Mouse (Mus musculus) testis, adult 2 months (tissue): ENCODE data around the gene Plekhg3. TPM values are rescaled to one million over a fixed set of nuclear protein-coding genes. Genes with fewer than 3 reads are reported as not detected.

Source experiments
- H3K27ac ChIP-seq: fragments of 200-500 bp; 2 replicates; pipeline ENCODE4 v1.5.1; 2012; ENCODE audit warnings: low read depth, low read length; ENCODE audit not compliant: control insufficient read depth, insufficient read depth
- H3K27me3 ChIP-seq: fragments of 200-500 bp; 2 replicates; pipeline ENCODE4 v1.6.1; 2012; ENCODE audit warnings: mild to moderate bottlenecking, low read length, moderate library complexity; ENCODE audit not compliant: control insufficient read depth, insufficient read depth
- H3K36me3 ChIP-seq: fragments of 200-500 bp; 2 replicates; pipeline ENCODE4 v1.6.1; 2012; ENCODE audit warnings: mild to moderate bottlenecking, low read length; ENCODE audit not compliant: control insufficient read depth, insufficient read depth
- H3K4me1 ChIP-seq: fragments of 200-500 bp; 2 replicates; pipeline ENCODE4 v1.6.1; 2012; ENCODE audit warnings: low read length; ENCODE audit not compliant: control insufficient read depth, insufficient read depth
- H3K4me3 ChIP-seq: fragments of 200-500 bp; 2 replicates; pipeline ENCODE4 v1.5.1; 2012; ENCODE audit warnings: low read depth, mild to moderate bottlenecking, low read length, moderate library complexity, mixed read lengths; ENCODE audit not compliant: control insufficient read depth
- CTCF ChIP-seq: fragments of 200-500 bp; IDR thresholded peaks from 2 replicates; pipeline ENCODE4 v1.5.1; 2012; ENCODE audit warnings: low read depth, mild to moderate bottlenecking, inconsistent platforms, low read length, moderate library complexity; ENCODE audit not compliant: control insufficient read depth, insufficient read depth, insufficient replicate concordance
- POLR2A ChIP-seq: fragments of 200-500 bp; IDR thresholded peaks from 2 replicates; pipeline ENCODE4 v1.6.1; 2012; ENCODE audit warnings: low read depth, mild to moderate bottlenecking, inconsistent platforms, low read length, moderate library complexity; ENCODE audit not compliant: control insufficient read depth
- polyA plus RNA-seq: library from polyadenylated mRNA; depleted of rRNA; stranded (reverse); fragments of >200 nt; gene quantifications from 2 replicates; pipeline ENCODE4 v1.2.3, GENCODE M21; 2012

The Plekhg3 gene
- polyA plus RNA-seq, 1 experiment = 2.2 TPM

DNA sequence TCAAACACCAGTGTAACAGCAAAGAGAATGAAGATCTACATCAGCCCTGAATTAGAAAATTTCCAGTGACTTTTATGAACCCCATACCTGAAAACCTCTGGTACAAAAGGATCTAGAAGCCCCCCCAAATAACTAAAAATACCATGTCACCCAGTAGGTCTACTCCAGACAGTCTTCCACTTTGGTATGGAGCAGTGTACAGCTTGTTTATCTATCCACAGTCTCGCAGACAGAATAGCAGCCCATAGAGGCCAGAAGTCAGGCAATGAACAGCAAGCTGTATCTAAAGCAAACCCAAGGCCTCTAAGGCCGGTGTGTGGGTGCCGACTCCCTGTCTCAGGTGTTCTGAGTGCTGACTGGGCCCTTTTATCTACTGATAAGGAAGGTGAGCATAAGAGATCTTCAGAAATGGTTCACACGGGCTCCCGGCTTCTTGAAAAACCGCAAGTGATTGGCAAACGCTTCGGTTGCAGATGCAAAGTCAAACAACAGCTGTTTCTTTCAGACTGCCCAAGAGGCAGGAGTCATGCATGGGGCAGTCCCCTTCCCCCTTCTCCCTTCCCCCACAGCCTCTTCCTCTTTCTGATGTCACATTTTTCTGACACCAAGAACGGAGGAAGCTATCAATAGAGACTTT lies 3.3 kb upstream of the Plekhg3 start:
- TF ChIP-seq CTCF = no peak
- Histone ChIP-seq H3K4me1 (no peaks in the 10 kb centered on the region), H3K27ac (no peak overlapping the region), H3K27me3 (no peaks in the 10 kb centered on the region), H3K36me3 (no peaks in the 10 kb centered on the region), H3K4me3 (no peak overlapping the region)

DNA sequence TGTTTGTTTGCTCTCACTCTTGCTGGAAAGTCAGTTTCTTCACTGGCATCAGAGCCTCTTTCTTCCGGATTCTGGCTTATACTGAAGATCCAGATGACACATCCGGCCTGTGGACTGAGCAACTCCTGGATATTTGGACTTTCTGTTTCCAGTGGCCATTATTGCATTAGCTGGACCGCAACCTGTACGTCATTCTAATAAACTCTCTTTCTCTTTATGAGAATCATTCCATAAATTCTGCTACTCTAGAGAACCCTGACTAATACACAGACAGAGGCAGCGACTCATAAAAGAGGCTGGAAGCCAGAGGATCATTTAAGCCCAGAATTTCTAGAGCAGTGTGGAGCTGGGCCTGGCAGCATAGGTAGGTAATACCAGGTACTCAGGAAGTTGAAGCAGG lies 1.9 kb upstream of the Plekhg3 start:
- H3K4me1 ChIP-seq = peaks cover 4% of the 10 kb centered on the region
- TF ChIP-seq CTCF (no peak), POLR2A (no peak)
- H3K4me3 ChIP-seq = no peak overlapping the region
- H3K27ac ChIP-seq = no peak overlapping the region
- no peaks in the 10 kb centered on the region for H3K27me3 ChIP-seq
- no peaks in the 10 kb centered on the region for H3K36me3 ChIP-seq

DNA sequence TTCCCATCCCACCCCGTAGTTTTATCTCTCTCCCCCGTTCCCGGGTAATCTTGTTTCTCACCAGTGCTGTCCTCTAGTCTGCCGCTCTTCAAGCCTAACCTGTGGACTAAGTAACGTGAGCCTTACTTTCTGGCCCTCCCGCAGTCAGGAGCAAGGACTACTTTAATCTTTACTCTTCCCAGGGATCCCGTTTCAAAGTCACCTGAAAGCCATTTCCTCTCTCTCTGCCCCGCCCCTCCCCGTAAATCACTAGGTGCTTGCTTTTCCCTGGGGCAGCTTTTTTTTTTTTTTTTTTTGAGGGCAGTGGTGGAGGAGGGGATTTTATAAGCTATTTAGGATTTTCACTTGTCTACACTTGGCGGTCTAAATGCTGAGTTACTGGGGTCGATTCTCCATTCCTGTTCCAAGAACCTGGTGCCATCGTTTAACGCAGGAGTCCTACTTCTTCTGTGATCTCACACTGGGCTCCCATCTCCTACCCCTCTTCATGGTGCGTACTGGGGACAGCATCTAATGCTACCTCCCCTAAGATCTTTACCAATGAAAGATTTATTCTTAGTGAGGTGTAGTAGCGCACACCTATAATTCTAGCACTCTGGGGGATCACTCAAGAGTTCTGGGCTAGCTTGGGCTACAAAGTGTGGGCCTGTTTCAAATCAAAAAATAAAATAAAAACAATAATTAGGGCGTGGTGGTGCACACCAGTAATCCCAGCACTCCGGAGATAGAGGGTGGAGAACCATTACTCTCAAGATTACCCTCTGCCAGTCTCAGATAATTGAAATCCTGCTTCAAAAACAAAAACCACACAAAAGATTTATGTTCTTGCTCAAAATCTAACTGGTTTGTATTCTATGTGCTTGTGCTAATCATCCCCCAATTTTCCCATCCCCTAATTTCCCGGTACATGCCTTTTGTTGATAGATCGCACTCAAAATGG lies 1.6 kb downstream of the Plekhg3 start:
- peaks cover 4% of the 10 kb centered on the region for H3K4me1 ChIP-seq
- no peaks in the 10 kb centered on the region for H3K27me3 ChIP-seq
- H3K4me3 ChIP-seq = peak overlapping the region; percentile 83
- TF ChIP-seq CTCF = no peak
- no peak for TF ChIP-seq POLR2A
- H3K36me3 ChIP-seq = no peaks in the 10 kb centered on the region
- H3K27ac ChIP-seq = no peak overlapping the region

- Histone ChIP-seq H3K27me3 (no peaks in the 10 kb centered on the region), H3K36me3 (no peaks in the 10 kb centered on the region), H3K4me1 (peaks cover 4% of the 10 kb centered on the region), H3K27ac (peak overlapping the region; percentile 1; the same call in 1 of the 2 replicates), H3K4me3 (peak overlapping the region; percentile 83)
- TF ChIP-seq POLR2A (no peak), CTCF (no peak)
Measured at GRCm38 (mm10) chr12:76532926-76533376, 2.3 kb downstream of the Plekhg3 start.

DNA sequence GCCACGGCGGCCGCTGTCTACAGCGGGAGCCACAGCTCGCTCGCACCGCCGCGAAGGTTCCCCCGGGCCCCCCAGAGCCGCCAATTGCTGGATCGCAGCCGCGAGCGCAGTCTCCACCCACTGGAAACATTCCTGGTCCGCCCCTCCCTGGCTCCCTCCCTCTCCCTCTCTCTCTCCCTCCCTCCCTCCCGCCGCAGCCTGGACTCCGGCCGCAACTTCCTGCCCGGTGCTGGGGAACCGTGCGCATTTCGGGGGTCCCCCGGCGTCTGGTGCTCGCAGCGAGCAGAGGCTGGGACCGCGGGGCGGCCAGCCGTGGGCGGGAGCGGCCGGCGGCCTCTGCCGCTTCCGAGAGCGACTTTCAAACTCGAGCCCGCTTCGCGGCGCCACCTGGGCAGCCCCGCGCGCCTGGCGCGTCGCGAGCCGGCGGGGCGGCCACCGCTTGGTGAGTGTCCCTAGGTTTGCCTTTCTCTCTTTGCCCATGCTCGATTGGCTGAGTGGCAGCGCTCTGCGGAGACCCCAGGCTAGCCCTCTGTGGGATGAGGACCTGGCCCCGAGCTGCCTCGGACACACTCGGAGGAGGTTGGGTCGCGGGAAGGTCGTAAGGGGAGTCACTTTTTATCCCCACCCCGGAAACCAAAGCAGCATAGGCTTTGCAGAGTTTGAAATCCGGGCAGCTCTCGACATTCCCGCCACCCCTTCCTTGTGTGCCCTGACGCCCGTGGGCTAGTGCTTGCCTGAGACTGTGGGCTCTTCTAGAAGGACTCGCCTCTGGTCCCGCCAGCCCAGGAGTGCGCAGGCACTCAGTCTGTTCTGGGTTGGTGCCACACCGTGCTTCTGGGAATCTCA lies 2.9 kb downstream of the Plekhg3 start:
- Histone ChIP-seq H3K27ac (peak overlapping the region; percentile 55), H3K27me3 (no peaks in the 10 kb centered on the region), H3K4me1 (peaks cover 4% of the 10 kb centered on the region)

GRCm38 (mm10) chr12:76534233-76534632 lies 3.5 kb downstream of the Plekhg3 start:
- Histone ChIP-seq H3K4me3 (peak overlapping the region; percentile 83), H3K4me1 (peaks cover 4% of the 10 kb centered on the region), H3K27ac (peak overlapping the region; percentile 85), H3K36me3 (no peaks in the 10 kb centered on the region), H3K27me3 (no peaks in the 10 kb centered on the region)
- TF ChIP-seq POLR2A (no peak), CTCF (no peak)

More for the DNA sequence above, 2.9 kb downstream of the Plekhg3 start:
- 0 out of 2 replicates have a peak, but pooled peaks have one; percentile 25 for TF ChIP-seq POLR2A
- TF ChIP-seq CTCF = no peak
- H3K36me3 ChIP-seq = no peaks in the 10 kb centered on the region
- H3K4me3 ChIP-seq = peak overlapping the region; percentile 83
